Mouse (Mus musculus) left cerebral cortex, adult 18-20 months (tissue): ENCODE results near the gene Hist2h2aa1. TPM values are rescaled to one million over a fixed set of nuclear protein-coding genes. Genes with fewer than 3 reads are reported as not detected.
"Not testable (repeated sequence)": the region's sequence is repeated elsewhere in the genome, so short reads cannot be mapped to it uniquely, and the experiment has no call there.

Experiments
- DNase-seq, 2 experiments: peaks; one replicate each; pipeline ENCODE4 v3.0.0; 2021 to 2022; ENCODE audit warnings: low spot score in 2 of 2, mixed read lengths in 1 of 2
- total RNA-seq, 2 experiments: library from RNA; stranded (reverse); gene quantifications; 2 replicates each; pipeline ENCODE4 v1.2.3; 2021

The Hist2h2aa1 gene
- total RNA-seq, 2 experiments from 2014 or later: 2.9 TPM; not detected in 1

- DNase-seq: no peak
These were observed 18.3 kb upstream of the Hist2h2aa1 start for GRCm38 (mm10) chr3:96226695-96227648.

GRCm38 (mm10) chr3:96228828-96229227 lies 16.5 kb upstream of the Hist2h2aa1 start:
- no peak for DNase-seq

DNA sequence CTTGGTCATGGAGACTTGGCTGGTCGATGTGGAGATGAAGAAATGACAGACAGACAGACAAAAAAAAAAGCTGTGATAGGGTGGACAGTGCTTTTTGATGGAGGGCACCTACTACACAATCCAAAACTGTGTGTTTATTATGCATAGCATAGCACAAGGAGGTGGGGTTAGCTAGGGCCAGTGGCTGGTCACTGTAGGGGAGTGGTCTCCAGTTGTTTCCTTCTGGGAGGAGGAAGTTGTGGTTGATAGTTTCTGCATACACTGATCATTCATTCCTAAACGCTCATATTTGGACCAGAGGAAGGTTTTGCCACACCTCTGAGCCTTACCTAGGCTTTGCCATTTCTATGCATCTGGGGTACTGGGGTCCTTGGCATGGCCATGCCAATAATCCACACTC lies 14.9 kb upstream of the Hist2h2aa1 start:
- DNase-seq: no peak

GRCm38 (mm10) chr3:96230910-96231757 lies 14.2 kb upstream of the Hist2h2aa1 start:
- no peak for DNase-seq

DNA sequence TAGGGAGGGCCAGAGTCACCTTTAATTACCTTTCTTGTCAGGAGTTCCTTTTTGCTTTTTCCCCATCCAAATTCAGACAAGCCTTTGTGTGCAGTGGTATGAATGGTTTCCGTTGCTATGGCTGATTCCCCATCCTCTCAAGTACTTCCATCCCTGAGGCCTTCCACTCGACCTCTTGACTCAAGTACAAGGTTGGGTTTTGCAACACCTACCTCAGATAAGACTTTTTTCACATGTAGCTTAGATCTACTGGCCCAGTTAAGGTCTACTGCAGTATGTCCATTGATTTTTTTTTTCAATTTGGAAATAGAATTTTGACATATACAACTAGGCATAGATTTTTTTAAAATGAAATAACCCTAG lies 13.6 kb upstream of the Hist2h2aa1 start:
- no peak for DNase-seq

- DNase-seq: no peak
These were observed 10.4 kb upstream of the Hist2h2aa1 start for GRCm38 (mm10) chr3:96234914-96235313.

GRCm38 (mm10) chr3:96235836-96236235 lies 9.5 kb upstream of the Hist2h2aa1 start:
- no peak for DNase-seq

GRCm38 (mm10) chr3:96236834-96237334 lies 8.4 kb upstream of the Hist2h2aa1 start:
- DNase-seq: no peak

- no peak for DNase-seq
These were observed 7.9 kb upstream of the Hist2h2aa1 start for GRCm38 (mm10) chr3:96237335-96237903.

- DNase-seq: no peak
These were observed 7.3 kb upstream of the Hist2h2aa1 start for GRCm38 (mm10) chr3:96237904-96238511.

DNA sequence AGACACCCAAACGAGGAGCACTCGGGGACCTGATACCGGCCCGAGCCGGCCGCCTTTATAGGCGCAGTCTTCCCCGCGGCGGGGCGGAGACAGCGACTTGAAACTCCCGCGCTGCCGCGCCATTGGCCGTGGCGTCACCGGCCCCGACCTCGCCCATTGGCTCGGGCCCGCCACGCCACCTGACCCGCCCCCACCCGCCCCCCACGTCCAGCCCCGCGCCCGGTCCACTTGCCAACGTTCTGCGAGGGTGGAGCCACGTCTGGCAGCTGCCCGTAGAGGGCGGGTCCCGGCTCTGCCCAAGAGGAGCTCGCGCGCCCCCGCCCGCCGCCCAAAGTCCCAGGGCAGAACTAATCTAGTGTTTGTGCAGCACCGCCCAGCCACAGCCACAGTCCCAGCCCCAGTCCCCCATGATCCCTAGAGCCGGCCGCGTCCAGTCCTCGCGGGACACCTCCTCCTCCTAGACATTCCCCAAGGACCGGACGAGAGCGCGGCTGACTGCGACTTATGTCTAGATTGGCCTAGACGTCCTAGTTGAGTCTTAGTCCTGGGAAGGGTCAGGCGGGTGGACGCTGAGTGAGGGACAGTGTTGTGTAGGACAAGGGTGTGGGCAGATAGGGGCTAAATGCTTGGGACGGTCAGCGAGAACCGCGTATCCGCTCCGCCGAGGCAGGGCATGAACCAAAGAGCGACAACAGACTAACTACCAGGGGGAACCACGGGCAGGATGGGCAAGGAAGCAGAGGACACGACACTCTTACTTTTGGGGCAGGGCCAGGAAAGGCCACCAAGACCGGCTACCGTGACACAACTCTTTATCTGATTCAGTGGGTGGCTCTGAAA lies 6.1 kb upstream of the Hist2h2aa1 start, which contains the start of gene Hist2h3c2:
Hist2h3c2 (minus strand) TSS at position 174 of the 840 bp plus-strand sequence.
- peak in 1 of 2 experiments; percentile 25 for DNase-seq

DNA sequence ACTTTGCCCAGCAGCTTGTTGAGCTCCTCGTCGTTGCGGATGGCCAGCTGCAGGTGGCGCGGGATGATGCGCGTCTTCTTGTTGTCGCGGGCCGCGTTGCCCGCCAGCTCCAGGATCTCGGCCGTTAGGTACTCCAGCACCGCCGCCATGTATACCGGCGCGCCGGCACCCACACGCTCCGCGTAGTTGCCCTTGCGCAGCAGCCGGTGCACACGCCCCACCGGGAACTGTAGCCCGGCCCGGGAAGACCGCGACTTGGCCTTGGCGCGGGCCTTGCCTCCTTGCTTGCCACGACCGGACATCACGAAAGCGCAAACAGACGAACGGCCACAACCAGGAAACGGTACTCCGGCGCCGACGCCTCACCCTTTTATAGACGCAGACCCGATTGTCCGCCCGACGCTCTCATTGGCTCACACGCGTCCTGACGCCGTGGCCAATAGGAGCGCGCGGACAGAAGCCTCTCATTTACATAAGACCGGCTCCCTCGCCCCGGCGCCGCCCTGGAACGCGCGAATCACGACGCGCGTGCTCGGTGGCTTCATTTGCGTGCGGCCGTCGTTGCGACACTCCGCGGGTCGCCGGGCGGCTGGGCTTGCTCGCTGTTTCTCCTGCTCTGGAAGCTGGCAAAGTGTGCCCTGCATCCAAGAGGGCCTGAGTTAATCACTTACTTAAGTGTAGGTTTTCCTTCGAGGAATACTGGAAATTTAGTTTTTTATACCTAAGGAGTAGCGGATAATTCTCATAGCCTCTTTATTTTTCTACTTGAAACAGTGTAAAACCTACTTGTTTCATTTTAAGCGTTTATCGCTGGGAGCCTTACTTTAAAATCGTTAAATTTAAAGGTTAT lies 5.1 kb upstream of the Hist2h2aa1 start, which contains the start of gene Hist2h2aa2:
Hist2h2aa2 (minus strand) TSS at position 328 of the 850 bp plus-strand sequence.
- DNase-seq: peak; percentile 95 to 98

GRCm38 (mm10) chr3:96240799-96241197 lies 4.5 kb upstream of the Hist2h2aa1 start:
- DNase-seq: no peak

GRCm38 (mm10) chr3:96243921-96244572 lies 1.2 kb upstream of the Hist2h2aa1 start:
- DNase-seq: no peak

DNA sequence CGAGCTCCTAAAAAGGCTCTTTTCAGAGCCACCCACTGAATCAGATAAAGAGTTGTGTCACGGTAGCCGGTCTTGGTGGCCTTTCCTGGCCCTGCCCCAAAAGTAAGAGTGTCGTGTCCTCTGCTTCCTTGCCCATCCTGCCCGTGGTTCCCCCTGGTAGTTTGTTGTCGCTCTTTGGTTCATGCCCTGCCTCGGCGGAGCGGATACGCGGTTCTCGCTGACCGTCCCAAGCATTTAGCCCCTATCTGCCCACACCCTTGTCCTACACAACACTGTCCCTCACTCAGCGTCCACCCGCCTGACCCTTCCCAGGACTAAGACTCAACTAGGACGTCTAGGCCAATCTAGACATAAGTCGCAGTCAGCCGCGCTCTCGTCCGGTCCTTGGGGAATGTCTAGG lies 721 bp downstream of the Hist2h2aa1 start:
- DNase-seq: not testable (repeated sequence)

- DNase-seq: not testable (repeated sequence)
These were observed 1.1 kb downstream of the Hist2h2aa1 start, which contains the start of gene Hist2h3c1 for GRCm38 (mm10) chr3:96246427-96246856. TSS of gene Hist2h3c1 (plus strand) at chr3:96246685.

DNA sequence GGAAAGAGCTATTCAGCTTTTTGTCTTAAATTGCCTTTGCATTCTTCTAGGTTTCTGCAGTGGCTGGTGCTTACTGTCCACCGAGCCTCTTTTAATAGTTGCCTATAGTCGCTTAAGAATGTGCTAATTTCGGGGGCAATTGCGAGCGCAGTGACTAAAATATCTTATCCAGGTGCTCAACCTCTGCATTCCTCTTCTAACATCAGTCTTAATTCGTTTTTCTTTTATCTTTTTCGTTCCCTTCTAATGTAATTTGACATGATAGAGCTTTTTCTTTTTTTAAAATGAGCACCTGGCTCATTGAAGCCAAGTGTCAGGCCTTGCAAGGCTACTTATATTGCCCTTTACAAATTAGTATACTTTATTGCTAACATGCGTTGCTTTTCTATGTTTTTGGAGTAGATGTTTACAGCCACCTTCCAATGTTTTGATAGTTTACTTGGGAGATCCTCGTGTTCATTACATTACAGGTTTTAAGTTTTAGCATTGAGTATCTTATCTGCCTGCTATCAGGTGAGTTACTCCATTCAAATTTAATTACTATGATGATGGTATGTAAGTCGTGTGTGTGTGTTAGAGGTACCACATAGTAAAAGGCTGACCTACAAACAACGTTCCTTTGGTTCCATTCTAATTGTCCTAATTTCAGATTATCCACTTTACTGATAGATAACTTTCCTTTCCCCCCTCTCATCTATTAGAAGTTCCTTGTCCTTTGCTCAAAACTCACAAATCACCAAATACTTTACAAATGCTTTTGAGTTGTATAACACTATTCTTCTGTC lies 2.3 kb downstream of the Hist2h2aa1 start:
- no peak for DNase-seq
